Mouse (Mus musculus): Measurements from ENCODE around the gene Galnt10.

The Galnt10 gene

GRCm38 (mm10) chr11:57829871-57830775, 184.9 kb downstream of the Galnt10 start:
- no peak for DNase-seq

GRCm38 (mm10) chr11:57831281-57831781, 186.1 kb downstream of the Galnt10 start:
- no peak for DNase-seq

- DNase-seq: no peak
Observed at GRCm38 (mm10) chr11:57831861-57832260, 186.6 kb downstream of the Galnt10 start.

GRCm38 (mm10) chr11:57832552-57833201, 187.4 kb downstream of the Galnt10 start, which contains the start of gene Hand1:
Hand1 (minus strand) TSS chr11:57832818.
- DNase-seq: no peak

- DNase-seq: no peak
Observed at GRCm38 (mm10) chr11:57833296-57833977, 188.2 kb downstream of the Galnt10 start.

GRCm38 (mm10) chr11:57834031-57834430, 188.8 kb downstream of the Galnt10 start:
- no peak for DNase-seq

GRCm38 (mm10) chr11:57835331-57835730, 190.1 kb downstream of the Galnt10 start:
- no peak for DNase-seq

- DNase-seq: no peak
Observed at GRCm38 (mm10) chr11:57835931-57836330, 190.7 kb downstream of the Galnt10 start.

GRCm38 (mm10) chr11:57836401-57836800, 191.2 kb downstream of the Galnt10 start:
- DNase-seq: no peak

All from kidney, postnatal 25 days (tissue).